Mouse (Mus musculus) kidney, postnatal 25 days (tissue): Measurements from ENCODE around the gene Fbxw16.
"Not testable (repeated sequence)": the region's sequence is repeated elsewhere in the genome, so short reads cannot be mapped to it uniquely, and the experiment has no call there.

Source experiments
- DNase-seq, 2 experiments: peaks; one replicate each; pipeline ENCODE4 v3.0.0; 2021; ENCODE audit warnings: mixed read lengths in 2 of 2

Gene Fbxw16

DNA sequence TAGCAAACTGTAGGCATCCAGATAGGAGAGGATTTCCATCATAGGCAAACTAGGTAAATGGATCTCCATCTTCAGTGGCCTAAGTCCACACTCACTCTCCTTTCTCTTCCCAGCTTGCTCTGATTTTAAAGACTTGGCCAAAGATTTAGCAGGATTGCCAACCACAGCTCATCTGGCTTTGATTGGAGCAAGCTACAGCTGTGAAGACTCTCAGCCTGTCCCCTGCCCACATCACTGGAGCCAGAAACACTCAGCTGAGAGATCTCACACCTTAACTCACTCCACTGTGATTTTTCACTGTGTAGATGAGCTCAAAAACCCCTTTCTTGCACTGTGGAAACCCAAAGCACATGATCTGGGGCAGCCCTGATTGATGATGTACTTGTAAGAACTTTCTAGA, at the start of gene Fbxw16:
Fbxw16 (minus strand) TSS at position 101 of the 400 bp plus-strand sequence.
- no peak for DNase-seq

DNA sequence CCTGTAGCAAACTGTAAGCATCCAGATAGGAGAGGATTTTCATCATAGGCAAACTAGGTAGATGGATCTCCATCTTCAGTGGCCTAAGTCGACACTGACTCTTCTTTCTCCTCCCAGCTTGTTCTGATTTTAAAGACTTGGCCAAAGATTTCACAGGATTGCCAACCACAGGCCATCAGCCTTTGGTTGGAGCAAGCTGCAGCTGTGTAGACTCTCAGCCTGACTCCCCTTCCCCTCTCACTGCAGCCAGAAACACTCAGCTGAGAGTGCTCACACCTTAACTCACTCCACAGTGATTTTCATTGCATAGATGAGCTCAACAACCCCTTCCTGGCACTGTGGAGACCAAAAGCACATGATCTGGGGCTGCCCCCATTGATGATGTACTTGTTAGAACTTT, 46.8 kb upstream of the Fbxw16 start, which contains the start of gene Fbxw19:
Fbxw19 (minus strand) TSS at position 101 of the 400 bp plus-strand sequence.
- not testable (repeated sequence) for DNase-seq

DNA sequence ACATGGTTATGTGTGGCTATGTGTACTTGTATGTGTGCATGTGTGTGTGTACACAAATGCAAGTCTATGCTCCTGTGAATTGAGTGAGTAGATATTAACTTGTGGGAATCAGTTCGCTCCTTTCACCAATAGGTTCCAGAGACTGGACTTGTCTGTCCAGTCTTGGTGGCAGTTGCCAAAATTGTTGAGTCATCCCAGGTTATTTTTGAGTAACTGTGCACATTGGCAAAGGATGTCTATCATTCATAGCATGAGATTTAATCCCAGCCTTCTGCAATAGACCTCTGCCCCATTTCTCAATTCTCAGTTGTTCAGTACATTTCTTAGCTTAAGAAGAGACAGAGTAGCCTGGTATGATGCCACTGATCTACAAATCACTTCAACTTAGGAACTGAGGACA, 16.0 kb downstream of the Fbxw16 start:
- DNase-seq, result no peak

DNA sequence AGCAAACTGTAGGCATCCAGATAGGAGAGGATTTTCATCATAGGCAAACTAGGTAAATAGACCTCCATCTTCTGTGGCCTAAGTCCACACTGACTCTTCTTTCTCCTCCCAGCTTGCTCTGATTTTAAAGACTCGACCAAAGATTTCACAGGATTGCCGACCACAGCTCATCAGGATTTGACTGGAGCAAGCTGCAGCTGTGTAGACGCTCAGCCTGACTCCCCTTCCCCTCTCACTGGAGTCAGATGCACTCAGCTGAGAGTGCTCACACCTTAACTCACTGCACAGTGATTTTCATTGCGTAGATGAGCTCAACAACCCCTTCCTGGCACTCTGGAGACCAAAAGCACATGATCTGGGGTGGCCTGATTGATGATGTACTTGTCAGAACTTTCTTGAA, 44.7 kb downstream of the Fbxw16 start, which contains the start of gene Fbxw22:
Fbxw22 (minus strand) TSS at position 101 of the 400 bp plus-strand sequence.
- not testable (repeated sequence) for DNase-seq
